Mouse (Mus musculus) liver, adult 2 months (tissue): ENCODE data around the gene Arl9. TPM values are rescaled to one million over a fixed set of nuclear protein-coding genes. Genes with fewer than 3 reads are reported as not detected.

Source experiments
- DNase-seq: peaks from one replicate; pipeline ENCODE4 v3.0.0-alpha.2; 2011; ENCODE audit warnings: low read depth, low spot score; ENCODE audit errors: extremely low read depth
- H3K27ac ChIP-seq: fragments of 200-500 bp; replicated peaks from 2 replicates; pipeline ENCODE4 v1.5.1; 2012; ENCODE audit warnings: low read depth, mild to moderate bottlenecking, control low read depth, inconsistent platforms, low read length; ENCODE audit not compliant: insufficient read depth
- H3K27me3 ChIP-seq: fragments of 200-500 bp; 2 replicates; pipeline ENCODE4 v1.6.1; 2012; ENCODE audit warnings: mild to moderate bottlenecking, moderate library complexity, low read length, inconsistent platforms; ENCODE audit not compliant: control insufficient read depth, insufficient read depth
- H3K36me3 ChIP-seq: fragments of 200-500 bp; 2 replicates; pipeline ENCODE4 v1.6.1; 2012; ENCODE audit warnings: low read length, inconsistent platforms; ENCODE audit not compliant: control insufficient read depth, insufficient read depth
- H3K4me1 ChIP-seq: fragments of 200-500 bp; 2 replicates; pipeline ENCODE4 v1.6.1; 2011; ENCODE audit warnings: low read length; ENCODE audit not compliant: control insufficient read depth, insufficient read depth
- H3K4me3 ChIP-seq: fragments of 200-500 bp; 2 replicates; pipeline ENCODE4 v1.5.1; 2011; ENCODE audit warnings: low read depth, mild to moderate bottlenecking, control low read depth, low read length, moderate library complexity; ENCODE audit not compliant: insufficient read depth
- H3K79me2 ChIP-seq: fragments of 200-500 bp; 2 replicates; pipeline ENCODE4 v1.6.1; 2012; ENCODE audit warnings: inconsistent platforms, mild to moderate bottlenecking, low read length, moderate library complexity; ENCODE audit not compliant: control insufficient read depth, insufficient read depth
- H3K9ac ChIP-seq: fragments of 200-500 bp; 2 replicates; pipeline ENCODE4 v1.6.1; 2012; ENCODE audit warnings: low read depth, mild to moderate bottlenecking, control low read depth, inconsistent platforms, low read length
- CTCF ChIP-seq: fragments of 200-500 bp; IDR thresholded peaks from 2 replicates; pipeline ENCODE4 v1.5.1; 2011; ENCODE audit warnings: low read depth, low read length, control low read depth
- POLR2A ChIP-seq: fragments of 200-500 bp; IDR thresholded peaks from 2 replicates; pipeline ENCODE4 v1.6.1; 2011; ENCODE audit warnings: low read length, control low read depth; ENCODE audit not compliant: insufficient read depth; ENCODE audit errors: extremely low read depth
- WGBS: fragments of 180-500 bp; shearing (Covaris S2); methylation state at CpG from one replicate; pipeline ENCODE4 v1.1.7; 2018; 5-methylcytosine and 5-hydroxymethylcytosine counted together
- polyA plus RNA-seq: library from polyadenylated mRNA; depleted of rRNA; stranded (reverse); fragments of >200 nt; gene quantifications from 2 replicates; pipeline ENCODE4 v1.2.3, GENCODE M21; 2012
- total RNA-seq: library from RNA; depleted of rRNA; stranded (reverse); fragments of >200 nt; gene quantifications from 2 replicates; pipeline ENCODE4 v1.2.3, GENCODE M21; 2014

The Arl9 gene
- total and polyA plus RNA-seq, 2 experiments, result 0.33 TPM; not detected in 1

GRCm38 (mm10) chr5:77001192-77001591 is 2.7 kb upstream of the Arl9 start:
- 89% methylated on average over 17 of the region's 17 CpGs for WGBS
- H3K4me1 ChIP-seq, result no peaks in the 10 kb centered on the region
- TF ChIP-seq CTCF, result no peak
- no peak for TF ChIP-seq POLR2A
- H3K4me3 ChIP-seq, result no peak overlapping the region
- H3K9ac ChIP-seq, result no peak overlapping the region
- no peak overlapping the region for H3K27ac ChIP-seq
- H3K27me3 ChIP-seq, result no peaks in the 10 kb centered on the region
- no peaks in the 10 kb centered on the region for H3K79me2 ChIP-seq
- no peak for DNase-seq
- peaks cover 38% of the 10 kb centered on the region for H3K36me3 ChIP-seq

GRCm38 (mm10) chr5:77010352-77010751 is 6.5 kb downstream of the Arl9 start:
- no peaks in the 10 kb centered on the region for H3K36me3 ChIP-seq
- no peak for TF ChIP-seq POLR2A
- TF ChIP-seq CTCF, result no peak
- no peaks in the 10 kb centered on the region for H3K27me3 ChIP-seq
- no peak overlapping the region for H3K4me3 ChIP-seq
- no peaks in the 10 kb centered on the region for H3K79me2 ChIP-seq
- H3K4me1 ChIP-seq, result no peaks in the 10 kb centered on the region
- no peak overlapping the region for H3K27ac ChIP-seq
- DNase-seq, result no peak
- H3K9ac ChIP-seq, result no peak overlapping the region
- WGBS, result 92% methylated on average over 9 of the region's 9 CpGs

DNA sequence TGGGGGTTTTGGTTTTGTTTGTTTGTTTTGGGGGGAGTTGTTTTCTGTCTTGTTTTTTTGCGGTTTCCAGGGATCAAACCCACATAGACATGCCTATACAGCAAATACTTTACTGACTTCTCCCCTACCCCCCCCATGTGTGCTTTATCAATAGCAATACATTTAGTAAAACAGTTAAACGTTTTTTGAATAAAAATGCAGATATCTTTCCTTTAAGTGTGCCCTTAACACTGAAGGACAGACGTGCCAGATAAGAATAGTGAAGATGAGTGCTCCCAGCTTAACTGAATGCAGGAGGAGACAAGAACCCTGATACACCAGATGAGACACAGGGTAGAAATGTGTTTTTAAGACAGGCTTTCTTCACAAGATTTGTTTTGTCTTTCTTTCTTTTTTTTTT is 7.2 kb downstream of the Arl9 start:
- Histone ChIP-seq H3K27ac (no peak overlapping the region), H3K4me3 (no peak overlapping the region), H3K9ac (no peak overlapping the region), H3K36me3 (no peaks in the 10 kb centered on the region), H3K79me2 (no peaks in the 10 kb centered on the region), H3K27me3 (no peaks in the 10 kb centered on the region), H3K4me1 (no peaks in the 10 kb centered on the region; the same call in 1 of the 2 replicates)
- 68% methylated on average over 3 of the region's 3 CpGs for WGBS
- TF ChIP-seq CTCF, result no peak
- no peak for DNase-seq

DNA sequence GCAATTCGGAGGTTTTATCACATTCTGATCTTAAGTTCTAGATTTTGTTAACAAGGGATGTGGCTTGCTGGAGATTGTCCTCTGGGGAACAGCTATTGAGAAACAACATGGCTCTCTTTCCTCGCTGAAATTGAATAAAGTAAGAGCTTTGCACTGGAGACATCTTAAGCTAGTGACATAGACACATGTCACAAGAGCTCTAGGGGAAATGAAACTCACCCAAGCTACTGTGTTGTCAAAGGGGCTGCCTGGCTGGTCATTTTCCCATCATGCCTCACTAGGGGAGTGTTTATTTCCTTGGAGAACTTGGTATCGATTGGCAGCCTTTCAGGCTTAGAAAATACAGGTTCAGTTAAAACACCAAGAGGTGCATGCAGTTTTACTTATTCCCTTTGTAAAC is 9.3 kb downstream of the Arl9 start:
- Histone ChIP-seq H3K27me3 (no peaks in the 10 kb centered on the region), H3K9ac (no peak overlapping the region), H3K4me3 (no peak overlapping the region), H3K79me2 (no peaks in the 10 kb centered on the region), H3K36me3 (no peaks in the 10 kb centered on the region), H3K4me1 (no peaks in the 10 kb centered on the region; the same call in 1 of the 2 replicates), H3K27ac (no peak overlapping the region)
- TF ChIP-seq CTCF, result no peak
- no peak for TF ChIP-seq POLR2A
- 70% methylated on average over 3 of the region's 3 CpGs for whole genome bisulfite sequencing
- peak; percentile 13 for DNase-seq

- TF ChIP-seq CTCF (no peak), POLR2A (no peak)
- Histone ChIP-seq H3K27me3 (no peaks in the 10 kb centered on the region), H3K27ac (no peak within 1 kb of the TSS), H3K9ac (no peak within 1 kb of the TSS; the same call in 1 of the 2 replicates), H3K4me1 (no peaks in the 10 kb centered on the region; the same call in 1 of the 2 replicates), H3K4me3 (peak within 1 kb of the TSS; percentile 25), H3K79me2 (no peaks in the 10 kb centered on the region), H3K36me3 (no peaks in the 10 kb centered on the region)
- 13% methylated on average over 56 of the region's 57 CpGs for WGBS
- peak; percentile 56 for DNase-seq
Measured at GRCm38 (mm10) chr5:77015544-77016482, 12.0 kb downstream of the Arl9 start, which contains the start of gene Thegl. TSS of gene Thegl (plus strand) at chr5:77016023.

DNA sequence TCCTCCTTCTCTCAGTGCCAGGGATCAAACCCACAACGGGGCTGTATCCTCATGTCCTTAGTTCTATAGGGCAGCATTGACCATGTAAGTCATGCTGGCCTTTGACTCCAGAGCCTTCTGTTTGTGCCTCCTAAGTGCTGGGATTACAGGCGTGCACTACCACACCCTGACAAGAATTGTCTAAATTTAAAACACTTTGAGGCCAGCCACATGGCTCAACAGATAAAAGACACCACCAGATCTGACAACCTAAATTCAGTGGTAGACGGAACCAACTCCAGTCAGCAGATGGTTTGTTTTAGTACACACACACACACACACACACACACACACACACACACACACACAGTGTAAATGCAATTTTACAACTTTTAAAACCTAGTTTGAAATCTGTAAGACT is 24.2 kb downstream of the Arl9 start:
- Histone ChIP-seq H3K4me1 (no peaks in the 10 kb centered on the region), H3K27me3 (no peaks in the 10 kb centered on the region), H3K36me3 (no peaks in the 10 kb centered on the region), H3K79me2 (no peaks in the 10 kb centered on the region), H3K27ac (no peak overlapping the region), H3K9ac (no peak overlapping the region), H3K4me3 (no peak overlapping the region)
- TF ChIP-seq CTCF (no peak), POLR2A (no peak)
- DNase-seq, result no peak
- 76% methylated on average over 3 of the region's 3 CpGs for WGBS
